Mouse (Mus musculus) forebrain, postnatal 0 days (tissue): Measurements from ENCODE around the gene Mrnip. TPM values are rescaled to one million over a fixed set of nuclear protein-coding genes. Genes with fewer than 3 reads are reported as not detected.
"Not testable (repeated sequence)": the region's sequence is repeated elsewhere in the genome, so short reads cannot be mapped to it uniquely, and the experiment has no call there.

ENCODE experiments used
- ATAC-seq: fragments of 200-750 bp; cut with Nextera tagmentation; 2 replicates; pipeline ENCODE4 v1.8.0; 2017; ENCODE audit warnings: mild to moderate bottlenecking, moderate library complexity
- DNase-seq: peaks from one replicate; pipeline ENCODE4 v3.0.0-alpha.2; 2015
- H3K27ac ChIP-seq: fragments of 300-500 bp; sonication (generic); 2 replicates; pipeline ENCODE4 v1.5.1; 2014; ENCODE audit warnings: low read depth, mild to moderate bottlenecking, antibody characterized with exemption, low read length, moderate library complexity, mixed read lengths
- H3K27me3 ChIP-seq: fragments of 300-500 bp; sonication (generic); 2 replicates; pipeline ENCODE4 v1.6.1; 2014; ENCODE audit warnings: mild to moderate bottlenecking, low read length, mixed read lengths; ENCODE audit not compliant: insufficient read depth
- H3K36me3 ChIP-seq: fragments of 300-500 bp; sonication (generic); 2 replicates; pipeline ENCODE4 v1.6.1; 2014; ENCODE audit warnings: mild to moderate bottlenecking, moderate library complexity; ENCODE audit not compliant: insufficient read depth
- H3K4me1 ChIP-seq: fragments of 300-500 bp; sonication (generic); 2 replicates; pipeline ENCODE4 v1.6.1; 2014; ENCODE audit warnings: antibody characterized with exemption; ENCODE audit not compliant: insufficient read depth
- H3K4me2 ChIP-seq: fragments of 300-500 bp; sonication (generic); 2 replicates; pipeline ENCODE4 v1.6.1; 2014; ENCODE audit warnings: low read depth, mild to moderate bottlenecking, moderate library complexity
- H3K4me3 ChIP-seq: fragments of 300-500 bp; sonication (generic); 2 replicates; pipeline ENCODE4 v1.5.1; 2014; ENCODE audit warnings: low read depth, low read length, mixed read lengths
- H3K9ac ChIP-seq: fragments of 300-500 bp; sonication (generic); 2 replicates; pipeline ENCODE4 v1.6.1; 2014; ENCODE audit warnings: mild to moderate bottlenecking
- H3K9me3 ChIP-seq: fragments of 300-500 bp; sonication (generic); 2 replicates; pipeline ENCODE4 v1.6.1; 2016; ENCODE audit warnings: low read length
- CTCF ChIP-seq: sonication (generic); IDR thresholded peaks from 2 replicates; pipeline ENCODE4 v1.5.1; 2016; ENCODE audit warnings: antibody characterized with exemption, control low read depth, low read depth
- WGBS: fragments of 180-500 bp; shearing (Covaris S2); extraction: QIAGEN DNeasy Blood & Tissue Kit; methylation state at CpG from one replicate; pipeline ENCODE4 v1.1.7; 2014; 5-methylcytosine and 5-hydroxymethylcytosine counted together
- polyA plus RNA-seq: library from polyadenylated mRNA; unstranded; fragments of >200 nt; fragmentation: Nextera tagmentation; extraction: Ambion mirVana; gene quantifications from 2 replicates; pipeline ENCODE4 v1.2.1, GENCODE M21; 2015
- total RNA-seq: library from RNA; depleted of rRNA; stranded (reverse); fragments of >200 nt; gene quantifications from 2 replicates; pipeline ENCODE4 v1.2.3, GENCODE M21; 2014; rRNA removed

Mrnip gene
- total RNA-seq (28.7 and 37.5 TPM in 2 replicates), polyA plus RNA-seq (29.4 and 32.2 TPM in 2 replicates)

DNA sequence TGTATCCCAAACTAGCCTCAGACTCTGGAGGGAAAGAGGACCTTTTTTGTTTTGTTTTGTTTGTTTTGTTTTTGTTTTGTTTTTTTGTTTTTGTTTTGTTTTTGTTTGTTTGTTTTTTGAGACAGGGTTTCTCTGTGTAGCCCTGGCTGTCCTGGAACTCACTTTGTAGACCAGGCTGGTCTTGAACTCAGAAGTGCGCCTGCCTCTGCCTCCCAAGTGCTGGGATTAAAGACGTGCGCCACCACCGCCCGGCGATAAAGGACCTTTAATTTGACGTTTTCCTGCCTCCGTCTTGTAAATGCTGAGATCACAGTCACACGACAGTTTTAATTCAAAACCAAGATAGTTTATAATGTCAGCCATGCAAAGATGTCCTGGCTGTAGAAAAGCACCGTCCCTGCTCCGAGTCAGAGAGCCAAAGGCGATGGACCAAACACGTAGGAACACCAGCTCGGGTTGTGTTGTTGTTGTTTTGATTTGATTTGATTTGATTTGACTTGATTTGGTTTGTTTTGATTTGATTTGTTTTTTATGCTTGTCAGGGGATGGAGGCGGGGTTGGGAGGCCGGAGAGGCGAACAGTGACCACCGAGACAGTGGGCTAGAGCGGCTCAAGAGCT, at the start of gene Mrnip:
Gene Mrnip (plus strand): TSS at position 334 of the 619 bp plus-strand sequence.
- peak within 1 kb of the TSS; percentile 68 for H3K4me3 ChIP-seq
- H3K9me3 ChIP-seq, DNase-seq, H3K4me1 ChIP-seq, H3K27me3 ChIP-seq: not testable (repeated sequence)
- H3K9ac ChIP-seq = peak within 1 kb of the TSS; percentile 66
- WGBS = 3% methylated on average over 19 of the region's 19 CpGs
- H3K36me3 ChIP-seq = peaks cover 47% of the 10 kb centered on the region
- H3K27ac ChIP-seq = peak within 1 kb of the TSS; percentile 89
- H3K4me2 ChIP-seq = peak within 1 kb of the TSS; percentile 69
- ATAC-seq = peak; percentile 54

DNA sequence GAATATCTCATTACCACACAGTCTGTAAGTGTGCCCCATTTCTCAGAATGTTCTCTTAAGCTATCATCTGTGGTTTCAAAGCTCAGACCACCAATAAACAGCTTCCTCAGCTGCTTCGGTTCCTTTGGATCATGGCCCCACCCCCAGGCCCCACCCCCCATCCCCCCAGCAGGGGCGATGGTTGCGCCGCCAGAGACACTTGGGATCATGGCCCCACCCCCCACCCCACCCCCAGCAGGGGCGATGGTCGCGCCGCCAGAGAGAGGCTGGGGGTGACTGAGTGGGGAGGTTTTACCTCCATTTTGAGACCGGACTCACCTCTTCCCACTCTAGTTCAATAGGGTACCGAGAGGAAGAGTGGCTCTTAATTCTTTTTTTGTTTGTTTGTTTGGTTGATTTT, 46.5 kb upstream of the Mrnip start:
- Histone ChIP-seq H3K9me3 (no peaks in the 10 kb centered on the region), H3K27me3 (no peaks in the 10 kb centered on the region), H3K4me3 (no peak overlapping the region), H3K9ac (no peak overlapping the region), H3K4me2 (peak overlapping the region; percentile 30), H3K27ac (no peak overlapping the region), H3K36me3 (no peaks in the 10 kb centered on the region), H3K4me1 (0 out of 2 replicates have a peak, but pooled peaks cover 2% of the 10 kb centered on the region)
- ATAC-seq (no peak), DNase-seq (no peak)
- TF ChIP-seq CTCF = no peak
- 6% methylated on average over 10 of the region's 10 CpGs for WGBS

DNA sequence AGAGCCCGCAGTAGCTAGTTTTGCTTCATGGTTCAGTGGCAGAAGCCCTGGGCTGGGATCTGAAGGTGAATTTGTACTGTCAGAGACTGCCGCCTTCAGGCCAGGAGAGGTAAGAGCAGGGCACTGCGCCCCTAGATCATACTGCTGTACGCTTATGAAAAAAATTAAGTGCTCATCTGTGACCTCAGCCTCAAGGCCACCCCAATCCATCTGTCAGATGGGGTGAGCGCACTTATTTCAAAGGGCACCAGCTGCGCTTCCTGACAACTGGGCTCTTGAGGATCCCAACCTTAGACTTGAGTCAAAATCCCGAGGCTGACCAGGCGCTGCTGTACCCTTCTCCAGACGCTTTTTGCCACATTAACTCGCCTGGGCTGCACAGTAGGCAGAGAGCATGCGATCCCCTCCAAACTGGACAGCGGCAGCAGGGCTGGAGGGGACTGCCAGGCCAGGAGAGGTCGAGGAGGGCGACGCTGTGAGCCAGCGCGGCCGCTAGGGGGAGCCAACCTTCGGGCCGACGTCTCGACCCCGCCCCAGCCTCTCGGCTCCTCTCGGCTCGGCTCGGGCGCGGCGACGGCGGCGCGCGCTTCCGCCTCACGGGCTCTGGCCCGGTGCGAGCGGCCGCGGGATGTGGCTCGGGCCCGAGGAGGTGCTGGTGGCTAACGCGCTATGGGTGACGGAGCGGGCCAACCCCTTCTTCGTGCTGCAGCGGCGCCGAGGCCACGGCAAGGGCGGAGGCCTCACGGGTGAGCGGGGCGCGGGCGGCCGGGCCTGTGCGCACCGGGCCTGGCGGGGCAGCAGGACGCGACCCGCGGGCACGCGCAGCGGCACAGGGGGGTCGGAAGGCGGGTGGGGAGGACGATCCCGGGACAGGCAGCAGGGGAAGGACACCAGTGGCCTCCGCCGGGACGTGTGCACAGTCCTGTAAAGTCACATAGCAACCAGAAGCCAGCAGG, 43.2 kb upstream of the Mrnip start, which contains the start of gene Tbc1d9b:
Gene Tbc1d9b (plus strand): TSS at position 586 of the 956 bp plus-strand sequence.
- 0 out of 2 replicates have a peak, but pooled peaks cover 2% of the 10 kb centered on the region for H3K4me1 ChIP-seq
- H3K27me3 ChIP-seq = no peaks in the 10 kb centered on the region
- H3K4me2 ChIP-seq = peak within 1 kb of the TSS; percentile 89
- DNase-seq (peak; percentile 95), ATAC-seq (peak; percentile 95)
- WGBS = under 1% methylated on average over 77 of the region's 77 CpGs
- H3K36me3 ChIP-seq = peaks cover 5% of the 10 kb centered on the region
- TF ChIP-seq CTCF = peak; percentile 89
- H3K27ac ChIP-seq = peak within 1 kb of the TSS; percentile 83
- peak within 1 kb of the TSS; percentile 96 for H3K9ac ChIP-seq
- peak within 1 kb of the TSS; percentile 68 for H3K4me3 ChIP-seq
- no peaks in the 10 kb centered on the region for H3K9me3 ChIP-seq

DNA sequence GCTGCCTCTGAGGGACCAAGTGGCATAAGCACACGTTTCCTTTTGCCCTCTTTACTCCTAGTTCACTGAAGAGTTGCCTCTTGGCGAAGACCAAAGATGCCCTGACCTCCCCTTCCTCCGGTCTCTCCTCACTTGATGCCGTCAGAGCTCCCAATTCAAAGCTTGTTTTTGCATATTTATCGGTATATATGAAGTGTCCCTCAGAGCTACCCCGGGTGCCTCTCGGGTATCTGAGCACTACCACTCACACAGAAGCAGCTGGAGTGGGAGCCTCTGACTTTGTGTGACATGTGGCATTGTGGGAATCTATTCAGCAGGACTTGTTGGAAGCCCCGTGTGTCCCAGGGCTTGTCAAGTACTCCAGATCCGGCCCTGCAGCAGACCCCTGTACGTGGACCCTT, 42.4 kb upstream of the Mrnip start:
- Histone ChIP-seq H3K4me1 (0 out of 2 replicates have a peak, but pooled peaks cover 2% of the 10 kb centered on the region), H3K9me3 (no peaks in the 10 kb centered on the region), H3K4me3 (peak overlapping the region; percentile 68), H3K4me2 (peak overlapping the region; percentile 89), H3K27ac (peak overlapping the region; percentile 83; the same call in 1 of the 2 replicates), H3K36me3 (peaks cover 12% of the 10 kb centered on the region), H3K9ac (peak overlapping the region; percentile 96), H3K27me3 (no peaks in the 10 kb centered on the region)
- no peak for TF ChIP-seq CTCF
- WGBS = 8% methylated on average over 10 of the region's 10 CpGs
- ATAC-seq (no peak), DNase-seq (peak; percentile 43)

DNA sequence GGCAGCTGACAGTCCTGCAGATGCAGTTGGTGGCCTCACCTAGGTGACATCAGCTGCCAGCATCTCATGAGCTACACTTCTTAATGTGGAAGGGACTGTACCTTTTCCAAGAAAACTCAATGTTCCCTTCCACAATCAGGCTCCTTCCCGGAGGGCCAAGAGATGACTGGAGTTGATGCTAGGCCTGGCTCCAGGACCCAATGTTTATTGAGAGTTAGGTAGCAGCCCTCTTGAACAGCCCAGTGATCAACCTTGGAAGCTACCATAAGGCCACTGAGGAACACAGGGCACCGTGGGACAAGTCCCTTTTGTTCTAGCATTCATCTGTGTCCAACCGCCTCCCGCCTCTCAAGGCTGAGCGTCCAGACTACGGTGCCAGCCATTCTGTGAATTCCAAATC, 42.0 kb upstream of the Mrnip start:
- no peak overlapping the region for H3K27ac ChIP-seq
- no peak for TF ChIP-seq CTCF
- H3K9ac ChIP-seq = peak overlapping the region; percentile 96
- peak overlapping the region; percentile 68; the same call in 1 of the 2 replicates for H3K4me3 ChIP-seq
- ATAC-seq = no peak
- peak overlapping the region; percentile 89 for H3K4me2 ChIP-seq
- DNase-seq = no peak
- H3K27me3 ChIP-seq = no peaks in the 10 kb centered on the region
- 77% methylated on average over 6 of the region's 6 CpGs for WGBS
- peaks cover 17% of the 10 kb centered on the region for H3K36me3 ChIP-seq
- 0 out of 2 replicates have a peak, but pooled peaks cover 2% of the 10 kb centered on the region for H3K4me1 ChIP-seq
- no peaks in the 10 kb centered on the region for H3K9me3 ChIP-seq

DNA sequence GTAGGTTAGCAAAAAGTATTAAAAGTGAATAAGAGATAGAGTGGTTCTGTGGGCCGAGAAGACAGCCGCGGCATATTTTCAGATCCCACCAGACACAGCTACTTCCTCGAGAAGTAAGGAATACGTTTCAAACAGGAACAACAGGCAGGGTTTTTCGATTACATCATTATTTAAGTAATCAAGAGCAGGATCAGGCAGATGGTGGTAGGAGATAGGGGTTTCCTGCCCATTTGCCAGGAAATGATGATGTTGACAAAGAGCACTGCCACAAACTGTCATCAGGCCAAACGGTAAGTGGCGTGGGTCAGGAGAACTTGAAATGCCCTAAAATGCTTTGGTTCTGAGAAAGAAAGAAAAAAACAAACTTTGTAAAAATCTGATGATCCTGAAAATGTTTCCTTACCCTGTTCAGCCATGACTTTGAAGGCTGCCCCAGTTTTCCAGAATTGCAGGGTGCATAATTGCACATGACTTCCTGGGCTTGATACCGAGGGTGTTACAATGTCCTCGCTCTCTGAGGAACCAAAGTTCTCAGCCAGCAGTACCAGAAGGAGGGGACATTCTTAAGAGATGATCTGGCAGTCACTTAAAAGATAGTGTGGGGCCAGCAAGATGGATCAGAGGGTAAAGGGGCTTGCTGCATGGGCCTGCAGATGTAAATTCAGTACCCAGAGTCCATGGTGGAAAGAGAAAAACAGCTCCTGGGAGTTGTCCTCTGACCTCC, 39.9 kb upstream of the Mrnip start:
- WGBS = 81% methylated on average over 10 of the region's 10 CpGs
- no peak for DNase-seq
- Histone ChIP-seq H3K9me3 (no peaks in the 10 kb centered on the region), H3K4me3 (no peak overlapping the region), H3K27ac (no peak overlapping the region), H3K9ac (no peak overlapping the region), H3K4me2 (no peak overlapping the region), H3K4me1 (0 out of 2 replicates have a peak, but pooled peaks cover 2% of the 10 kb centered on the region), H3K36me3 (peaks cover 37% of the 10 kb centered on the region), H3K27me3 (no peaks in the 10 kb centered on the region)
- no peak for ATAC-seq
- TF ChIP-seq CTCF = no peak
